Mouse (Mus musculus) neutrophil, adult 83 days (primary cell): ENCODE data around the gene Adipoq. TPM values are rescaled to one million over a fixed set of nuclear protein-coding genes. Genes with fewer than 3 reads are reported as not detected.

Experiments
- total RNA-seq, 2 experiments: library from RNA; stranded (reverse); gene quantifications; one replicate each; pipeline ENCODE4 v1.2.4; 2023

Adipoq gene
- total RNA-seq: not detected

GRCm38 (mm10) chr16:23146280-23146679 lies at the start of gene Adipoq:
TSS of gene Adipoq (plus strand) at chr16:23146536.

DNA sequence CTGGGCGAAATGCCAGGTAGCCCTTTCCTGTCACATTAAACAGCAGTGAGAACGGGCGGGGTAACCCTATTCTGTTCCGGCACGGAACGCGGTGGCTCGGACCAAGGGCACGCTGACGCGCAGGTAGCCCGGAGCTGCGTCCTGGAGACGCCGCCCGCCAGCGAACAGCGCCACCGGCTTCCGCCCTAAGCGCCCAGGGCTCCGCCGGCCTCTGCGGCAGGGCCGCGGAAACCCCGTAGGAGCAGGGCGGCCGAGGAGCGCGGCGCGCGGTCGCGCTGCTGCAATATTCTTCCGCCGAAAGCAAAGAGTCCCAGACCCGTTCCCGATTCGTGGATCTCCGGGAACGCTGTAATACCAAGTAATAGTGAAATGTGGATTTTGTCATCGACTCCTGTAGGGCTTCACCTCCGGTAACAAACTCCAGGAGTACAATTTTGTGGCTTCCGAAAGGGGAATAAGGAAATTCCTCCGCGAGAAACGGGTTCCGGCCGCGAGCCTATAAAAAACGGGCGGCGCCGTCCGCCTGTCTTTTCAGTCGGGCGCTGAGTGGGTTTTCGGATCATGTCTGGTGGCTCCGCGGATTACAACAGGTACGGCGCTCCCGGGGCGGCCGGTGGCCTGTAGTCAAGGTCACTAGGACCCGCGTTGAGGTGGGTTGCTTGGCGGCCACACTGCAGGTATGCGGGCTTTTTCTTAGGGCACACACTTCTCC lies 38.9 kb upstream of the Adipoq start, which contains the start of gene Eif4a2:
Gene Eif4a2 (plus strand): TSS at position 214 of the 712 bp plus-strand sequence.

DNA sequence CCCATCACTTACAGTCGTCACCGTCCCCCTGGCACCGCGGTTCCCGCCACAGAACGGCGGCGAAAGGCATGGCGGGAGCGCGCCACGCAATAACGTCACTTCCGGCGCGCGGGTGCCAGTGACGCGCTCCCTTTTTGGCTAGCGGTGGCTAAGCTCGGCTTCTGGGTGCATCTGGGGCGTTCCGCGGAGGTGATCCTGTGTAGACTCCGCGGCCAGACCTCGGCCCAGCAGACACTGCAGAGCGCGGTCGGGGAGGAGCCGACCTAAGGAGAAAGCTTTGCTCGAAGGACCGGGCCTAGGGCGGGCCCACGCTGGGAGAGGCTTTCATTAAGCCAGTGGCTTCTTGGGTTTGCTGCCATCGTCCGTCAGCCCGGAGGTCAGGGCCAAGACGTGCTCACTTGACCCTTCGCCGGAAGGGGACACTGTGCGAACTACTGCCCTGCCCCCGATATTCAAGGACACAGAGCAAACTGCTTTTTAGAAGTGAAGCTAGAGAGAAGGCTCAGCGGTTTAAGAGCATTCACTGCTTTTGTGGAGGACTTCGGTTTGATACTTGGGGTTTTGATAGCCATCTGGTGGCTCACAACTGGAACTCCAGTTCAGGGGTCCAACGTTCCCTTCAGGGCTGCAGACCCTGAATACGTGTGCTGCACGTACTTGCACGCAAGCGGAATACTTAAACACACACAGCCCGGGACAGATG lies 18.5 kb upstream of the Adipoq start, which contains the start of gene Rfc4:
Gene Rfc4 (minus strand): TSS at position 65 of the 703 bp plus-strand sequence.

Other genes with a start within 250 kb of the Adipoq start
- not detected for gene Fetub, start 228.2 kb upstream of the Adipoq start, total RNA-seq
- not detected for gene Hrg, start 195.5 kb upstream of the Adipoq start, total RNA-seq
- gene Kng2, start 117.1 kb upstream of the Adipoq start, total RNA-seq: not detected
- gene Kng1, start 88.7 kb upstream of the Adipoq start, total RNA-seq: not detected
- 100 to 1,000 TPM; 483 to 514 TPM for gene Eif4a2, start 39.1 kb upstream of the Adipoq start, total RNA-seq
- 10 to 100 TPM; 28.1 to 28.5 TPM for gene Rfc4, start 18.8 kb upstream of the Adipoq start, total RNA-seq
- 1 to 10 TPM; 1.7 to 2.1 TPM for gene St6gal1, start 78.2 kb downstream of the Adipoq start, total RNA-seq